Mouse (Mus musculus) neural tube, embryonic 10.5 days (tissue): ENCODE results near the gene Glb1l3.
"Not testable (repeated sequence)": the region's sequence is repeated elsewhere in the genome, so short reads cannot be mapped to it uniquely, and the experiment has no call there.

Source experiments
- DNase-seq: peaks from one replicate; pipeline ENCODE4 v3.0.0-alpha.2; 2017; ENCODE audit warnings: low spot score; ENCODE audit errors: extremely low spot score

Glb1l3 gene

GRCm38 (mm10) chr9:26860751-26861150 lies at the start of gene Glb1l3:
Gene Glb1l3 (minus strand): TSS chr9:26860890.
- no peak for DNase-seq

GRCm38 (mm10) chr9:26869856-26870255 lies 9.2 kb upstream of the Glb1l3 start:
- not testable (repeated sequence) for DNase-seq

GRCm38 (mm10) chr9:26831089-26831488 lies 29.6 kb downstream of the Glb1l3 start:
- no peak for DNase-seq

- no peak for DNase-seq
These were observed 40.7 kb downstream of the Glb1l3 start for GRCm38 (mm10) chr9:26819942-26820341.

- no peak for DNase-seq
These were observed 52.0 kb downstream of the Glb1l3 start for GRCm38 (mm10) chr9:26808735-26809134.

GRCm38 (mm10) chr9:26805935-26806666 lies 54.6 kb downstream of the Glb1l3 start, which contains the start of gene Glb1l2:
Gene Glb1l2 (minus strand): TSS chr9:26806468.
- DNase-seq = peak; percentile 97

- no peak for DNase-seq
These were observed 56.4 kb downstream of the Glb1l3 start for GRCm38 (mm10) chr9:26804321-26804720.

GRCm38 (mm10) chr9:26800357-26800756 lies 60.3 kb downstream of the Glb1l3 start:
- no peak for DNase-seq

GRCm38 (mm10) chr9:26798731-26799130 lies 62.0 kb downstream of the Glb1l3 start:
- no peak for DNase-seq

GRCm38 (mm10) chr9:26798205-26798604 lies 62.5 kb downstream of the Glb1l3 start:
- no peak for DNase-seq

- DNase-seq = no peak
These were observed 67.9 kb downstream of the Glb1l3 start for GRCm38 (mm10) chr9:26792829-26793228.

- no peak for DNase-seq
These were observed 77.2 kb downstream of the Glb1l3 start for GRCm38 (mm10) chr9:26783414-26783975.

GRCm38 (mm10) chr9:26778421-26778820 lies 82.3 kb downstream of the Glb1l3 start:
- DNase-seq = no peak

- DNase-seq = peak; percentile 40
These were observed 84.4 kb downstream of the Glb1l3 start for GRCm38 (mm10) chr9:26776122-26776902.

- no peak for DNase-seq
These were observed 85.0 kb downstream of the Glb1l3 start for GRCm38 (mm10) chr9:26775700-26776099.

GRCm38 (mm10) chr9:26768181-26768580 lies 92.5 kb downstream of the Glb1l3 start:
- no peak for DNase-seq
